Mouse (Mus musculus) heart, postnatal 0 days (tissue): ENCODE results near the gene Mageh1.
"Not testable (repeated sequence)": the region's sequence is repeated elsewhere in the genome, so short reads cannot be mapped to it uniquely, and the experiment has no call there.

Experiments
- CTCF ChIP-seq: IDR thresholded peaks from 2 replicates; pipeline ENCODE4 v1.5.1; 2016; ENCODE audit warnings: antibody characterized with exemption, control low read depth, low read depth
- EP300 ChIP-seq: IDR thresholded peaks from 2 replicates; pipeline ENCODE4 v1.6.1; 2016; ENCODE audit warnings: antibody characterized with exemption, low read depth

GRCm38 (mm10) chrX:153037972-153038744, 783 bp upstream of the Mageh1 start:
- not testable (repeated sequence) for TF ChIP-seq EP300, CTCF
